ENCODE assay signal across 7 mouse cellular contexts in genomic region chr6:37038444-37038843, GRCm38 (mm10).
DNase-seq lines count a peak whose midpoint lies in the region; ATAC-seq and TF ChIP-seq lines count a peak whose summit lies in the region.

No protein-coding gene starts in this region.

- intact Hi-C loops in gastrocnemius, postnatal 14 days (cut with DNase I; ENCODE audit: low total_unique reads), result no loop called here

- no peaks in the 10 kb centered on the region for H3K9me3 ChIP-seq in embryonic facial prominence, embryonic 10.5 days
- H3K9me3 ChIP-seq in stomach, postnatal 0 days (ENCODE audit: control insufficient read depth, low read length), result no peaks in the 10 kb centered on the region

- no peak for TF ChIP-seq EP300 in stomach, postnatal 0 days (optimal IDR thresholded peaks at IDR 0.05)

- peaks cover 27% of the 10 kb centered on the region for H3K4me1 ChIP-seq in embryonic facial prominence, embryonic 10.5 days
- H3K4me1 ChIP-seq in stomach, postnatal 0 days (replicated peaks; ENCODE audit: control insufficient read depth, insufficient read depth), result no peaks in the 10 kb centered on the region

- no peak for ATAC-seq in stomach, postnatal 0 days (ENCODE audit: low FRiP score, low TSS enrichment)

- no peak overlapping the region for H3K4me3 ChIP-seq in embryonic facial prominence, embryonic 10.5 days
- H3K4me3 ChIP-seq in stomach, postnatal 0 days (ENCODE audit: low read depth, low read length), result no peak overlapping the region

- peak; percentile 51 for DNase-seq in right cerebral cortex, adult 18-20 months
- DNase-seq in right cerebral cortex, postnatal 36 days (ENCODE audit: low spot score in 2 of 2), result no peak
- peak; percentile 22 for DNase-seq in embryonic facial prominence, embryonic 10.5 days (ENCODE audit: low spot score)
- DNase-seq in layer of hippocampus, postnatal 14 days (ENCODE audit: low spot score in 2 of 2), result peak; percentile 62 to 65
- DNase-seq in stomach, postnatal 0 days (ENCODE audit: low spot score), result no peak
- DNase-seq in lung, postnatal 36 days, result no peak
- no peak for DNase-seq in gastrocnemius, postnatal 14 days

- no peaks in the 10 kb centered on the region for H3K36me3 ChIP-seq in embryonic facial prominence, embryonic 10.5 days (replicated peaks)
- no peaks in the 10 kb centered on the region for H3K36me3 ChIP-seq in stomach, postnatal 0 days (ENCODE audit: control insufficient read depth, insufficient read depth, low read length)

- no peak overlapping the region for H3K4me2 ChIP-seq in stomach, postnatal 0 days (replicated peaks; ENCODE audit: low read depth)

- H3K9ac ChIP-seq in stomach, postnatal 0 days (ENCODE audit: low read length), result no peak overlapping the region

- TF ChIP-seq CTCF in stomach, postnatal 0 days (IDR thresholded peaks at IDR 0.05; ENCODE audit: low read depth), result peak; percentile 60

- H3K27ac ChIP-seq in embryonic facial prominence, embryonic 10.5 days (replicated peaks), result 0 out of 2 replicates have a peak overlapping the region, but pooled peaks have one; percentile 30
- H3K27ac ChIP-seq in stomach, postnatal 0 days (replicated peaks), result no peak overlapping the region

- 67% methylated on average over 8 of the region's 8 CpGs for WGBS in embryonic facial prominence, embryonic 10.5 days
- 48% methylated on average over 8 of the region's 8 CpGs for WGBS in stomach, postnatal 0 days

- 0 out of 2 replicates have a peak, but pooled peaks cover 4% of the 10 kb centered on the region for H3K27me3 ChIP-seq in embryonic facial prominence, embryonic 10.5 days (replicated peaks; ENCODE audit: low read depth, poor library complexity, severe bottlenecking)
- no peaks in the 10 kb centered on the region for H3K27me3 ChIP-seq in stomach, postnatal 0 days (ENCODE audit: control insufficient read depth, insufficient read depth, low read length)

Comparison
In these comparisons a context has a peak if more than half of its experiments do, and no peak if none do; other contexts are left out.
1. DNase-seq: peak in right cerebral cortex, adult 18-20 months (single experiment), embryonic facial prominence, embryonic 10.5 days (single experiment) and layer of hippocampus, postnatal 14 days (2 of 2); none in right cerebral cortex, postnatal 36 days (0 of 2), stomach, postnatal 0 days (single experiment), lung, postnatal 36 days (single experiment) and gastrocnemius, postnatal 14 days (single experiment).